8 mouse cellular contexts compared by ENCODE assay signal in the genomic region with DNA sequence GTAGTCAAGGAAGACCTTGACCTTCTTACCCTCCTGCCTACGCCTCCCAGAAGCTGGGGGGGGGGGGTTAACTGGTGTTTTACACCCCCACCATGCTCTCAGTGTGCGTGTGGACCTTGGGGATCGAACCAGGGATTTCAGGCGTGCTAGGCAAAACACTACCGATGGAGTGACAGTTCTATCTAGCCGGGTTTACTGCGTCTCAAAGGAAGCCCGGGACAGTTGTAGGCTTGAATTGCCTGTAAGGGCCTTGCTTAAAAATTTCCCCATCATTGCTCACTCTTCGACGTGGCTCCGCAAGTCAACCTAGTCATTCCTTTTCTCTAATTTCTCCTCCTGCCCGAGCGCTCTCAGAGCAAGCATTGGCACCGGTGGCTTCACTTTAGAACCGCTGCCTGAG. TPM values are rescaled to one million over a fixed set of nuclear protein-coding genes. Genes with fewer than 3 reads are reported as not detected.
A peak's percentile ranks its signal among the peaks of the same experiment; 100 is the strongest.
DNase-seq lines count a peak whose midpoint lies in the region; ATAC-seq and TF ChIP-seq lines count a peak whose summit lies in the region.

No protein-coding gene starts in this region.

- WGBS in kidney, postnatal 0 days: 23% methylated on average over 15 of the region's 15 CpGs
- WGBS in hindbrain, embryonic 13.5 days: 35% methylated on average over 15 of the region's 15 CpGs
- 37% methylated on average over 15 of the region's 15 CpGs for WGBS in midbrain, embryonic 13.5 days

- no peak for TF ChIP-seq CTCF in kidney, postnatal 0 days (IDR thresholded peaks at IDR 0.05; ENCODE audit: low read depth)

- H3K27me3 ChIP-seq in kidney, postnatal 0 days (ENCODE audit: insufficient read depth, low read length): no peaks in the 10 kb centered on the region
- H3K27me3 ChIP-seq in hindbrain, embryonic 13.5 days: no peaks in the 10 kb centered on the region
- no peaks in the 10 kb centered on the region for H3K27me3 ChIP-seq in midbrain, embryonic 13.5 days

- peak overlapping the region; percentile 97 for H3K9ac ChIP-seq in kidney, postnatal 0 days (ENCODE audit: low read depth, low read length)
- H3K9ac ChIP-seq in hindbrain, embryonic 13.5 days: peak overlapping the region; percentile 96
- H3K9ac ChIP-seq in midbrain, embryonic 13.5 days (replicated peaks): peak overlapping the region; percentile 96

- ATAC-seq in kidney, postnatal 0 days (replicated peaks; ENCODE audit: low FRiP score, low read depth): no peak
- ATAC-seq in hindbrain, embryonic 13.5 days (ENCODE audit: low FRiP score): no peak; the same call in 1 of the 2 replicates
- no peak for ATAC-seq in midbrain, embryonic 13.5 days

- DNase-seq in kidney, postnatal 0 days (ENCODE audit: low spot score): peak; percentile 7
- DNase-seq in kidney, adult 11 months: no peak
- peak; percentile 32 for DNase-seq in R1 (ENCODE audit: low read depth, low spot score)
- no peak for DNase-seq in ovary, postnatal 14 days (ENCODE audit: low spot score)
- DNase-seq in frontal cortex, adult 2 months (ENCODE audit: extremely low spot score in 1 of 2, low spot score in 1 of 2): no peak
- DNase-seq in thymus, postnatal 14 days: no peak

- peak overlapping the region; percentile 96 for H3K4me3 ChIP-seq in kidney, postnatal 0 days (replicated peaks; ENCODE audit: low read depth, low read length)
- peak overlapping the region; percentile 97 for H3K4me3 ChIP-seq in hindbrain, embryonic 13.5 days
- peak overlapping the region; percentile 99 for H3K4me3 ChIP-seq in midbrain, embryonic 13.5 days (replicated peaks)

- H3K36me3 ChIP-seq in kidney, postnatal 0 days (ENCODE audit: insufficient read depth, low read length): peaks cover 2% of the 10 kb centered on the region; the same call in 1 of the 2 replicates
- peaks cover 3% of the 10 kb centered on the region for H3K36me3 ChIP-seq in hindbrain, embryonic 13.5 days
- H3K36me3 ChIP-seq in midbrain, embryonic 13.5 days: peaks cover 7% of the 10 kb centered on the region

- peaks cover 7% of the 10 kb centered on the region; the same call in 1 of the 2 replicates for H3K4me1 ChIP-seq in kidney, postnatal 0 days (replicated peaks; ENCODE audit: insufficient read depth, low read length)
- H3K4me1 ChIP-seq in hindbrain, embryonic 13.5 days (replicated peaks): peaks cover 21% of the 10 kb centered on the region
- peaks cover 20% of the 10 kb centered on the region for H3K4me1 ChIP-seq in midbrain, embryonic 13.5 days (replicated peaks)

- H3K4me2 ChIP-seq in kidney, postnatal 0 days (ENCODE audit: low read length): peak overlapping the region; percentile 80
- H3K4me2 ChIP-seq in hindbrain, embryonic 13.5 days: peak overlapping the region; percentile 95
- peak overlapping the region; percentile 96 for H3K4me2 ChIP-seq in midbrain, embryonic 13.5 days (replicated peaks)

- H3K9me3 ChIP-seq in kidney, postnatal 0 days (replicated peaks; ENCODE audit: low read length): no peaks in the 10 kb centered on the region
- H3K9me3 ChIP-seq in hindbrain, embryonic 13.5 days: no peaks in the 10 kb centered on the region
- no peaks in the 10 kb centered on the region for H3K9me3 ChIP-seq in midbrain, embryonic 13.5 days

- no peak overlapping the region for H3K27ac ChIP-seq in kidney, postnatal 0 days
- H3K27ac ChIP-seq in hindbrain, embryonic 13.5 days: peak overlapping the region; percentile 94; the same call in 1 of the 2 replicates
- H3K27ac ChIP-seq in midbrain, embryonic 13.5 days: no peak overlapping the region

RNA-seq across cellular contexts. Expression of a gene that starts 1.6 kb away (rescaled TPM):
- polyA plus RNA-seq in kidney, postnatal 0 days (2015; fragmentation: Nextera tagmentation; extraction: Ambion mirVana): 37.5 and 42.0 TPM in 2 replicates
- 46.7 and 51.8 TPM in 2 replicates for polyA plus RNA-seq in hindbrain, embryonic 13.5 days (2015; fragmentation: Nextera tagmentation; extraction: Ambion mirVana)
- polyA plus RNA-seq in midbrain, embryonic 13.5 days (2015; fragmentation: Nextera tagmentation; extraction: Ambion mirVana): 52.7 and 53.9 TPM in 2 replicates
- 33.3 and 40.7 TPM in 2 replicates for polyA plus RNA-seq in frontal cortex, adult 2 months (2012; rRNA removed)

RNA-seq across cellular contexts. Expression of a gene that starts 31.4 kb away (rescaled TPM):
- 136 and 141 TPM in 2 replicates for polyA plus RNA-seq in kidney, postnatal 0 days (2015; fragmentation: Nextera tagmentation; extraction: Ambion mirVana)
- 159 and 173 TPM in 2 replicates for polyA plus RNA-seq in hindbrain, embryonic 13.5 days (2015; fragmentation: Nextera tagmentation; extraction: Ambion mirVana)
- 140 and 173 TPM in 2 replicates for polyA plus RNA-seq in midbrain, embryonic 13.5 days (2015; fragmentation: Nextera tagmentation; extraction: Ambion mirVana)
- polyA plus RNA-seq in frontal cortex, adult 2 months (2012; rRNA removed): 257 and 268 TPM in 2 replicates

RNA-seq across cellular contexts. Expression of a gene that starts 50.9 kb away (rescaled TPM):
- 55.7 and 61.0 TPM in 2 replicates for polyA plus RNA-seq in kidney, postnatal 0 days (2015; fragmentation: Nextera tagmentation; extraction: Ambion mirVana)
- polyA plus RNA-seq in hindbrain, embryonic 13.5 days (2015; fragmentation: Nextera tagmentation; extraction: Ambion mirVana): 131 and 132 TPM in 2 replicates
- polyA plus RNA-seq in midbrain, embryonic 13.5 days (2015; fragmentation: Nextera tagmentation; extraction: Ambion mirVana): 128 and 135 TPM in 2 replicates
- 102 TPM in 2 replicates for polyA plus RNA-seq in frontal cortex, adult 2 months (2012; rRNA removed)

RNA-seq across cellular contexts. Expression of a gene that starts 51.4 kb away (rescaled TPM):
- polyA plus RNA-seq in kidney, postnatal 0 days (2015; fragmentation: Nextera tagmentation; extraction: Ambion mirVana): 64.4 and 64.5 TPM in 2 replicates
- polyA plus RNA-seq in hindbrain, embryonic 13.5 days (2015; fragmentation: Nextera tagmentation; extraction: Ambion mirVana): 48.3 and 50.2 TPM in 2 replicates
- 50.8 and 51.8 TPM in 2 replicates for polyA plus RNA-seq in midbrain, embryonic 13.5 days (2015; fragmentation: Nextera tagmentation; extraction: Ambion mirVana)
- 30.4 and 33.0 TPM in 2 replicates for polyA plus RNA-seq in frontal cortex, adult 2 months (2012; rRNA removed)

Comparison
In these comparisons a context has a peak if more than half of its experiments do, and no peak if none do; other contexts are left out.
1. DNase-seq: peak in kidney, postnatal 0 days (single experiment) and R1 (single experiment); none in kidney, adult 11 months (single experiment), ovary, postnatal 14 days (single experiment), frontal cortex, adult 2 months (0 of 2) and thymus, postnatal 14 days (single experiment).
2. Peak in every context shown above with its lines, with median percentiles within 50 percentile points of each other: H3K4me2 ChIP-seq, H3K4me3 ChIP-seq and H3K9ac ChIP-seq.